Mouse (Mus musculus): ENCODE results near the gene Osbpl2. TPM values are rescaled to one million over a fixed set of nuclear protein-coding genes. Genes with fewer than 3 reads are reported as not detected.

Osbpl2 gene
- polyA plus RNA-seq, 1 experiment = 69.6 TPM

GRCm38 (mm10) chr2:180098167-180098566 is 20.9 kb upstream of the Osbpl2 start:
- H3K27ac ChIP-seq (ENCODE audit: insufficient read depth, low read length) = no peak overlapping the region
- DNase-seq = no peak
- H3K4me3 ChIP-seq (replicated peaks; ENCODE audit: insufficient read depth, low read depth, low read length) = no peak overlapping the region
- 61% methylated on average over 5 of the region's 5 CpGs for WGBS
- TF ChIP-seq POLR2A (IDR thresholded peaks at IDR 0.05; ENCODE audit: borderline replicate concordance, insufficient read depth, low read length) (no peak), CTCF (IDR thresholded peaks at IDR 0.05; ENCODE audit: borderline replicate concordance, insufficient read depth, low read depth, low read length) (no peak)
- H3K27me3 ChIP-seq (ENCODE audit: control insufficient read depth, insufficient read depth, low read length) = no peaks in the 10 kb centered on the region
- no peaks in the 10 kb centered on the region for H3K4me1 ChIP-seq (ENCODE audit: control insufficient read depth, insufficient read depth, low read length)

- no peak for DNase-seq
- H3K4me3 ChIP-seq (replicated peaks; ENCODE audit: insufficient read depth, low read depth, low read length) = no peak overlapping the region
- no peaks in the 10 kb centered on the region for H3K4me1 ChIP-seq (ENCODE audit: control insufficient read depth, insufficient read depth, low read length)
- TF ChIP-seq POLR2A (IDR thresholded peaks at IDR 0.05; ENCODE audit: borderline replicate concordance, insufficient read depth, low read length) (no peak), CTCF (IDR thresholded peaks at IDR 0.05; ENCODE audit: borderline replicate concordance, insufficient read depth, low read depth, low read length) (no peak)
- H3K27me3 ChIP-seq (ENCODE audit: control insufficient read depth, insufficient read depth, low read length) = 0 out of 2 replicates have a peak, but pooled peaks cover 1% of the 10 kb centered on the region
- 29% methylated on average over 15 of the region's 15 CpGs for WGBS
- H3K27ac ChIP-seq (ENCODE audit: insufficient read depth, low read length) = no peak overlapping the region
These were observed 19.6 kb upstream of the Osbpl2 start for GRCm38 (mm10) chr2:180099529-180099928.

- under 1% methylated on average over 57 of the region's 57 CpGs for WGBS
- Histone ChIP-seq H3K4me3 (replicated peaks; ENCODE audit: insufficient read depth, low read depth, low read length) (peak overlapping the region; percentile 53), H3K4me1 (ENCODE audit: control insufficient read depth, insufficient read depth, low read length) (no peaks in the 10 kb centered on the region), H3K27me3 (ENCODE audit: control insufficient read depth, insufficient read depth, low read length) (0 out of 2 replicates have a peak, but pooled peaks cover 1% of the 10 kb centered on the region), H3K27ac (ENCODE audit: insufficient read depth, low read length) (no peak overlapping the region)
- TF ChIP-seq CTCF (IDR thresholded peaks at IDR 0.05; ENCODE audit: borderline replicate concordance, insufficient read depth, low read depth, low read length) = no peak
- TF ChIP-seq POLR2A (IDR thresholded peaks at IDR 0.05; ENCODE audit: borderline replicate concordance, insufficient read depth, low read length) = no peak
- peak in 1 of 2 experiments; percentile 41 for DNase-seq
These were observed 15.7 kb upstream of the Osbpl2 start for GRCm38 (mm10) chr2:180103151-180103977.

- 1% methylated on average over 85 of the region's 87 CpGs for WGBS
- peak within 1 kb of the TSS; percentile 66 for H3K4me3 ChIP-seq (replicated peaks; ENCODE audit: insufficient read depth, low read depth, low read length)
- DNase-seq = peak; percentile 74 to 75
- no peaks in the 10 kb centered on the region for H3K4me1 ChIP-seq (ENCODE audit: control insufficient read depth, insufficient read depth, low read length)
- H3K27me3 ChIP-seq (ENCODE audit: control insufficient read depth, insufficient read depth, low read length) = 0 out of 2 replicates have a peak, but pooled peaks cover 1% of the 10 kb centered on the region
- TF ChIP-seq POLR2A (IDR thresholded peaks at IDR 0.05; ENCODE audit: borderline replicate concordance, insufficient read depth, low read length) (peak; percentile 34; the same call in 1 of the 2 replicates), CTCF (IDR thresholded peaks at IDR 0.05; ENCODE audit: borderline replicate concordance, insufficient read depth, low read depth, low read length) (no peak)
- H3K27ac ChIP-seq (ENCODE audit: insufficient read depth, low read length) = no peak within 1 kb of the TSS
These were observed 15.0 kb upstream of the Osbpl2 start, which contains the start of gene Hrh3 for GRCm38 (mm10) chr2:180103978-180104658. Hrh3 (minus strand) TSS chr2:180104488.

GRCm38 (mm10) chr2:180104659-180105377 is 14.3 kb upstream of the Osbpl2 start:
- Histone ChIP-seq H3K4me3 (replicated peaks; ENCODE audit: insufficient read depth, low read depth, low read length) (peak overlapping the region; percentile 66), H3K27ac (ENCODE audit: insufficient read depth, low read length) (no peak overlapping the region), H3K4me1 (ENCODE audit: control insufficient read depth, insufficient read depth, low read length) (no peaks in the 10 kb centered on the region), H3K27me3 (ENCODE audit: control insufficient read depth, insufficient read depth, low read length) (0 out of 2 replicates have a peak, but pooled peaks cover 1% of the 10 kb centered on the region)
- 8% methylated on average over 24 of the region's 24 CpGs for WGBS
- no peak for DNase-seq
- TF ChIP-seq POLR2A (IDR thresholded peaks at IDR 0.05; ENCODE audit: borderline replicate concordance, insufficient read depth, low read length) = no peak
- TF ChIP-seq CTCF (IDR thresholded peaks at IDR 0.05; ENCODE audit: borderline replicate concordance, insufficient read depth, low read depth, low read length) = no peak

- no peak overlapping the region for H3K27ac ChIP-seq (ENCODE audit: insufficient read depth, low read length)
- DNase-seq = no peak
- WGBS = 47% methylated on average over 8 of the region's 8 CpGs
- 0 out of 2 replicates have a peak, but pooled peaks cover 1% of the 10 kb centered on the region for H3K27me3 ChIP-seq (ENCODE audit: control insufficient read depth, insufficient read depth, low read length)
- TF ChIP-seq POLR2A (IDR thresholded peaks at IDR 0.05; ENCODE audit: borderline replicate concordance, insufficient read depth, low read length) = no peak
- no peak for TF ChIP-seq CTCF (IDR thresholded peaks at IDR 0.05; ENCODE audit: borderline replicate concordance, insufficient read depth, low read depth, low read length)
- H3K4me3 ChIP-seq (replicated peaks; ENCODE audit: insufficient read depth, low read depth, low read length) = no peak overlapping the region
- no peaks in the 10 kb centered on the region for H3K4me1 ChIP-seq (ENCODE audit: control insufficient read depth, insufficient read depth, low read length)
These were observed 13.5 kb upstream of the Osbpl2 start for GRCm38 (mm10) chr2:180105441-180106190.

- TF ChIP-seq POLR2A (IDR thresholded peaks at IDR 0.05; ENCODE audit: borderline replicate concordance, insufficient read depth, low read length) (no peak), CTCF (IDR thresholded peaks at IDR 0.05; ENCODE audit: borderline replicate concordance, insufficient read depth, low read depth, low read length) (peak; percentile 17; the same call in 1 of the 2 replicates)
- 87% methylated on average over 4 of the region's 4 CpGs for WGBS
- Histone ChIP-seq H3K4me1 (ENCODE audit: control insufficient read depth, insufficient read depth, low read length) (no peaks in the 10 kb centered on the region), H3K4me3 (replicated peaks; ENCODE audit: insufficient read depth, low read depth, low read length) (no peak overlapping the region), H3K27ac (ENCODE audit: insufficient read depth, low read length) (no peak overlapping the region), H3K27me3 (ENCODE audit: control insufficient read depth, insufficient read depth, low read length) (0 out of 2 replicates have a peak, but pooled peaks cover 1% of the 10 kb centered on the region)
- no peak for DNase-seq
These were observed 12.0 kb upstream of the Osbpl2 start for GRCm38 (mm10) chr2:180107081-180107480.

Measured in cerebellum, adult 2 months (tissue).